Mouse (Mus musculus) brain, embryonic 14.5 days (tissue): ENCODE data around the gene Gabrb1.

Experiments
- CTCF ChIP-seq: fragments of 200-500 bp; IDR thresholded peaks from 2 replicates; pipeline ENCODE4 v1.5.1; 2012; ENCODE audit warnings: inconsistent platforms, mild to moderate bottlenecking, moderate library complexity, borderline replicate concordance; ENCODE audit not compliant: insufficient read depth, insufficient read length; ENCODE audit errors: extremely low read depth
- POLR2A ChIP-seq: fragments of 200-500 bp; IDR thresholded peaks from 2 replicates; pipeline ENCODE4 v1.6.1; 2012; ENCODE audit warnings: mild to moderate bottlenecking, inconsistent platforms, borderline replicate concordance; ENCODE audit not compliant: poor library complexity, insufficient read depth, insufficient read length, severe bottlenecking; ENCODE audit errors: extremely low read depth

DNA sequence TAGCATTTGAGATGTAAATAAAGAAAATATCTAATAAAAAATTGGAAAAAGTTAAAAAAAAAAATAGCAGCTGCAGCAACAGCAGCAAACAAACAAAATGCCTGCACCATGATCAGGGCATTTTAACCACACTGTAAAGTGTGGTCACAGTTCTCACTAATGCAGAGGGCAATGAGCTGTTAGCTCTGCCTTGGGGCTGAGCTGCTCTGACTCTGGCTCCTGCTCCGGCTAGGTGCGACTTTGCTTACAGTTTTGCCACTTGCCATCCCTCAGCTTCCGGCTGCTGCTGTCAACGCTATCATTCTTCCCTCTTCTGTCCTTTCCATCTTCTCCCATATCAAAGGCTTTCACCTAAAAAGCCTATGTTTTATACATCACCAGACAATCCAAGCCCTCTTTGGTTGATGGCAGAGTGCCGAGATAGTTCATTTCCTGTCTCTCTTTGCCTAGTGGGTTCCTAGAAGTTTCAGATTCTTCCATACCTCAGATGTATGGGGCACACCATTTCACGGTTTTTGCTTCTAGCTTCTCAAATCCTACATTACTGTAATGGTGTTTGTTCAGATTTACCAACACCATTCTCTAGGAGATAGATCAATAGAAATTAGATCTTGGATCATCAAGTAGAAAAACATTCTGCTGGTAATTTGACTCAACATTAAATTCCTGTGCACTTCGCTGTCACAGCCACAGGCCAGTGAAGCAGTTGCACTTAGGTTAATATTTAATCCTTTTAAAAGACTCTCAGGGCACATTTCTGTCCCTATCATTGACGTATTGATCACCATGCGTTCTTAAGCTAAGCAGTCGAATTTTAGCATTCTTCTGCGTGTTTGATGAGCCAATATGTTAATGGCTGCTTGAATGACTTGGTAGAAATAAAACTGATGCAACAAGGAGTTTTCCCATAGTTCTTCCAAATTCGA lies 385.6 kb downstream of the Gabrb1 start:
- TF ChIP-seq POLR2A (no peak), CTCF (no peak)
